Mouse (Mus musculus) heart, adult 2 months (tissue): ENCODE measurements around the gene Lhx4. TPM values are rescaled to one million over a fixed set of nuclear protein-coding genes. Genes with fewer than 3 reads are reported as not detected.

Experiments
- DNase-seq, 2 experiments: peaks; one replicate each; pipeline ENCODE4 v3.0.0; 2021
- H3K27ac ChIP-seq: fragments of 200-600 bp; 2 replicates; pipeline ENCODE4 v1.8.1; 2022
- H3K27me3 ChIP-seq: fragments of 200-500 bp; 2 replicates; pipeline ENCODE4 v1.6.1; 2012; ENCODE audit warnings: mild to moderate bottlenecking, low read length, inconsistent platforms, mixed read lengths; ENCODE audit not compliant: control insufficient read depth, insufficient read depth
- H3K36me3 ChIP-seq: fragments of 200-500 bp; 2 replicates; pipeline ENCODE4 v1.6.1; 2012; ENCODE audit warnings: low read length, inconsistent platforms; ENCODE audit not compliant: control insufficient read depth, insufficient read depth
- H3K4me1 ChIP-seq: fragments of 200-500 bp; 2 replicates; pipeline ENCODE4 v1.6.1; 2011; ENCODE audit warnings: low read length; ENCODE audit not compliant: control insufficient read depth, insufficient read depth
- H3K4me3 ChIP-seq: fragments of 200-600 bp; 2 replicates; pipeline ENCODE4 v1.8.1; 2022
- H3K79me2 ChIP-seq: fragments of 200-500 bp; replicated peaks from 2 replicates; pipeline ENCODE4 v1.6.1; 2012; ENCODE audit warnings: mild to moderate bottlenecking, inconsistent platforms, low read length, moderate library complexity, mixed read lengths; ENCODE audit not compliant: control insufficient read depth, insufficient read depth
- H3K9ac ChIP-seq: fragments of 200-500 bp; 2 replicates; pipeline ENCODE4 v1.6.1; 2012; ENCODE audit warnings: low read depth, mild to moderate bottlenecking, control low read depth, inconsistent platforms, low read length, mixed read lengths
- CTCF ChIP-seq: fragments of 200-600 bp; IDR thresholded peaks from 2 replicates; pipeline ENCODE4 v1.8.1; 2022; ENCODE audit warnings: antibody characterized with exemption, mild to moderate bottlenecking, moderate library complexity
- EP300 ChIP-seq: fragments of 200-500 bp; IDR thresholded peaks from 2 replicates; pipeline ENCODE4 v1.6.1; 2011; ENCODE audit warnings: low read depth, low read length, control low read depth; ENCODE audit not compliant: insufficient read depth
- POLR2A ChIP-seq: fragments of 200-500 bp; IDR thresholded peaks from 2 replicates; pipeline ENCODE4 v1.6.1; 2011; ENCODE audit warnings: mild to moderate bottlenecking, low read depth, low read length, control low read depth; ENCODE audit not compliant: insufficient read depth
- WGBS: fragments of 180-500 bp; shearing (Covaris S2); methylation state at CpG from one replicate; pipeline ENCODE4 v1.1.7; 2018; 5-methylcytosine and 5-hydroxymethylcytosine counted together
- intact Hi-C: fragments of 180-260 bp; cut with DNase I; formaldehyde crosslinking; loops from one replicate; pipeline ENCODE4 v1.15.1; 2025
- polyA plus RNA-seq: library from polyadenylated mRNA; depleted of rRNA; stranded (reverse); fragments of >200 nt; gene quantifications from 2 replicates; pipeline ENCODE4 v1.2.3, GENCODE M21; 2012; rRNA removed
- total RNA-seq, 2 experiments: library from RNA; stranded (reverse); gene quantifications; 2 replicates each; pipeline ENCODE4 v1.2.3; 2021

Lhx4 gene
- total and polyA plus RNA-seq, 3 experiments = not detected

- H3K27me3 ChIP-seq = no peaks in the 10 kb centered on the region
- no peaks in the 10 kb centered on the region for H3K4me1 ChIP-seq
- no peak overlapping the region for H3K27ac ChIP-seq
- intact Hi-C loops = no loop called here
- no peaks in the 10 kb centered on the region for H3K79me2 ChIP-seq
- 55% methylated on average over 5 of the region's 5 CpGs for WGBS
- TF ChIP-seq POLR2A (no peak), EP300 (no peak), CTCF (no peak)
- H3K36me3 ChIP-seq = no peaks in the 10 kb centered on the region
- DNase-seq = no peak
- H3K4me3 ChIP-seq = no peak overlapping the region
- H3K9ac ChIP-seq = no peak overlapping the region
Measured at GRCm38 (mm10) chr1:155656321-155656720, 95.2 kb downstream of the Lhx4 start.

DNA sequence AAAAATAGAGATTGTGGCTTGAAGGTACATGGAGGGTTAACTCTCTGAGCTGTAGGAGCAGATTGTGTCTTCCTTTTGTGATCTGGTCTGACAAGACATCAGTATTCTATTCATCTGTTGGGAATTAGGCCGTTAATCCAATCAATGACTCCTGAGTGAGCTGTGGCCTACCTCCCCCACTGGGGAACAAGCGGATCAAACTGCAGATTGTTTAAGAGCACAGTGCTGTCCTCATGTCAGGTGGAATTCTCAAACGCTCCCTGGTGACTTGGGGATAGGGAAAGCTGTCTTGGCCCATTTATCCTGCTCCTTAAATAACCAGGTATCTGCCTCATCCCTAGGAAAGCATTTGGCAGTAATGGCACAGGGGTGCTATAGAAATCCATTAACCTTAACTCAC is 96.5 kb downstream of the Lhx4 start:
- 76% methylated on average over 3 of the region's 3 CpGs for WGBS
- no peak for TF ChIP-seq EP300
- TF ChIP-seq CTCF = no peak
- no peak for TF ChIP-seq POLR2A

DNA sequence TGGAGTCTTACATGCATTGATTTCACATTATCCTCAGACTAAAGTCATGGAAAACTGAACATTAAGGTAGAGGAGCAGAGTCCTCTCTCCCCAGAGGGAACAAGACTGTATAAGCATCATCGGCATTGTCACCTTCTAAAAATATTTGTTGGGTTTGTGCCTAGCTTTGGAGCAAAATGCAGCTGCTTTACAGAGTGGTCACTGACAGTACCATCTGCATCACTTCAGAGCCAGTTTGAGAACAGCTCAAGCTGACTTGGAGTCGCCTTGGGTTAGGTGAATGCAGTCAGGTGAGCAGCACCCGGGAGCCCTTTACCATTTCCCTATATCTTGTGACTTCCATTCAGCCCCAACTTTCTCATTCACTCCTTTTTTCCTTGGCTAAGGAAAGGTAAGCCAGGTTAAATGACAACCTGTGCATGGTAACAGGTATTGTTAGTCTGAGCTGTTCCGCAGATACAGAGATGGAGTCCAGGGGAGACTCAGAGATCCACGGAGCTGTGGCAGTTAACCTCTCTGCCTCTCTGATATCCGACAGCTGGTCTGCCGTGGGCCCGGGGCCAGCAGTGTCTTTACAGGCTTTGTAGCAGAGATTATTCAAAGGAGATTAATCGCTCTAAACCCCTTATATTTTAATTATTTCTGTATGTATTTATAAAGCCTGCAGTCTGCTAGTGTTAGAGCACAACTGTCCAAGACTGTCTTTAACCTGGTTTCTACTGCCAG is 101.2 kb downstream of the Lhx4 start:
- Histone ChIP-seq H3K27ac (no peak overlapping the region), H3K79me2 (no peaks in the 10 kb centered on the region), H3K36me3 (no peaks in the 10 kb centered on the region), H3K4me3 (no peak overlapping the region), H3K9ac (no peak overlapping the region), H3K4me1 (no peaks in the 10 kb centered on the region), H3K27me3 (no peaks in the 10 kb centered on the region)
- no peak for DNase-seq
- WGBS = 56% methylated on average over 9 of the region's 9 CpGs
- intact Hi-C loops = no loop called here
- no peak for TF ChIP-seq EP300
- no peak for TF ChIP-seq CTCF
- no peak for TF ChIP-seq POLR2A

More for the DNA sequence above, 96.5 kb downstream of the Lhx4 start:
- Histone ChIP-seq H3K27ac (no peak overlapping the region), H3K9ac (no peak overlapping the region), H3K27me3 (no peaks in the 10 kb centered on the region), H3K36me3 (no peaks in the 10 kb centered on the region), H3K79me2 (no peaks in the 10 kb centered on the region), H3K4me1 (no peaks in the 10 kb centered on the region), H3K4me3 (no peak overlapping the region)
- intact Hi-C loops = no loop called here
- DNase-seq = no peak

Other genes starting within 250 kb of the Lhx4 start
- gene Acbd6, start 193.6 kb downstream of the Lhx4 start, total RNA-seq = 10 to 100 TPM; 57.1 to 63.6 TPM
- gene Acbd6, start 193.6 kb downstream of the Lhx4 start, polyA plus RNA-seq = 28.3 and 55.7 TPM in 2 replicates
- gene Qsox1, start 61.2 kb upstream of the Lhx4 start, total RNA-seq = 10 to 100 TPM; 33.3 to 35.9 TPM
- gene Qsox1, start 61.2 kb upstream of the Lhx4 start, polyA plus RNA-seq = 45.7 and 48.6 TPM in 2 replicates
- gene Cep350, start 221.6 kb upstream of the Lhx4 start, total RNA-seq = 10 to 100 TPM; 37.1 to 38.0 TPM
- gene Cep350, start 221.6 kb upstream of the Lhx4 start, polyA plus RNA-seq = 3.9 and 7.4 TPM in 2 replicates